Mouse (Mus musculus): ENCODE data around the gene Zfp219. TPM values are rescaled to one million over a fixed set of nuclear protein-coding genes. Genes with fewer than 3 reads are reported as not detected.

The Zfp219 gene
- polyA plus RNA-seq, 1 experiment from 2014 or later: 83.6 TPM

- Histone ChIP-seq H3K4me1 (replicated peaks) (peaks cover 55% of the 10 kb centered on the region), H3K27ac (peak overlapping the region; percentile 97), H3K4me3 (peak overlapping the region; percentile 82), H3K27me3 (ENCODE audit: insufficient read depth, poor library complexity, severe bottlenecking) (no peaks in the 10 kb centered on the region), H3K36me3 (peaks cover 34% of the 10 kb centered on the region), H3K9me3 (no peaks in the 10 kb centered on the region)
- DNase-seq (ENCODE audit: low spot score): peak; percentile 83
- WGBS: under 1% methylated on average over 27 of the region's 27 CpGs
These were observed 35.0 kb downstream of the Zfp219 start for GRCm38 (mm10) chr14:51985301-51986152.

GRCm38 (mm10) chr14:51984247-51985231 lies 36.0 kb downstream of the Zfp219 start, which contains the start of gene Arhgef40:
Gene Arhgef40, plus strand, starts transcription at chr14:51984719.
- Histone ChIP-seq H3K27ac (peak within 1 kb of the TSS; percentile 97), H3K4me1 (replicated peaks) (peaks cover 50% of the 10 kb centered on the region), H3K36me3 (peaks cover 24% of the 10 kb centered on the region), H3K9me3 (no peaks in the 10 kb centered on the region), H3K27me3 (ENCODE audit: insufficient read depth, poor library complexity, severe bottlenecking) (no peaks in the 10 kb centered on the region), H3K4me3 (peak within 1 kb of the TSS; percentile 82)
- WGBS: under 1% methylated on average over 71 of the region's 74 CpGs
- DNase-seq (ENCODE audit: low spot score): peak; percentile 85

GRCm38 (mm10) chr14:51983855-51984246 lies 36.7 kb downstream of the Zfp219 start:
- Histone ChIP-seq H3K27ac (peak overlapping the region; percentile 97), H3K9me3 (no peaks in the 10 kb centered on the region), H3K4me3 (peak overlapping the region; percentile 82), H3K27me3 (ENCODE audit: insufficient read depth, poor library complexity, severe bottlenecking) (no peaks in the 10 kb centered on the region), H3K36me3 (peaks cover 17% of the 10 kb centered on the region), H3K4me1 (replicated peaks) (peaks cover 43% of the 10 kb centered on the region)
- WGBS: 8% methylated on average over 10 of the region's 10 CpGs
- no peak for DNase-seq (ENCODE audit: low spot score)

- peaks cover 38% of the 10 kb centered on the region for H3K4me1 ChIP-seq (replicated peaks)
- peak overlapping the region; percentile 97; the same call in 1 of the 2 replicates for H3K27ac ChIP-seq
- no peaks in the 10 kb centered on the region for H3K27me3 ChIP-seq (ENCODE audit: insufficient read depth, poor library complexity, severe bottlenecking)
- peak overlapping the region; percentile 82; the same call in 1 of the 2 replicates for H3K4me3 ChIP-seq
- no peaks in the 10 kb centered on the region for H3K9me3 ChIP-seq
- peaks cover 11% of the 10 kb centered on the region for H3K36me3 ChIP-seq
- 61% methylated on average over 4 of the region's 4 CpGs for WGBS
- no peak for DNase-seq (ENCODE audit: low spot score)
These were observed 37.3 kb downstream of the Zfp219 start for GRCm38 (mm10) chr14:51983251-51983650.

GRCm38 (mm10) chr14:51979252-51979651 lies 41.3 kb downstream of the Zfp219 start:
- H3K27me3 ChIP-seq (ENCODE audit: insufficient read depth, poor library complexity, severe bottlenecking): no peaks in the 10 kb centered on the region
- H3K27ac ChIP-seq: no peak overlapping the region
- no peak overlapping the region for H3K4me3 ChIP-seq
- 89% methylated on average over 3 of the region's 3 CpGs for WGBS
- no peaks in the 10 kb centered on the region for H3K9me3 ChIP-seq
- H3K36me3 ChIP-seq: no peaks in the 10 kb centered on the region
- H3K4me1 ChIP-seq (replicated peaks): peaks cover 10% of the 10 kb centered on the region
- no peak for DNase-seq (ENCODE audit: low spot score)

GRCm38 (mm10) chr14:51967400-51967799 lies 53.1 kb downstream of the Zfp219 start:
- Histone ChIP-seq H3K9me3 (no peaks in the 10 kb centered on the region), H3K27me3 (ENCODE audit: insufficient read depth, poor library complexity, severe bottlenecking) (no peaks in the 10 kb centered on the region), H3K4me1 (replicated peaks) (no peaks in the 10 kb centered on the region), H3K27ac (no peak overlapping the region), H3K4me3 (no peak overlapping the region), H3K36me3 (no peaks in the 10 kb centered on the region)
- WGBS: 88% methylated on average over 3 of the region's 3 CpGs
- DNase-seq (ENCODE audit: low spot score): no peak

GRCm38 (mm10) chr14:51960316-51960715 lies 60.2 kb downstream of the Zfp219 start:
- Histone ChIP-seq H3K27me3 (ENCODE audit: insufficient read depth, poor library complexity, severe bottlenecking) (no peaks in the 10 kb centered on the region), H3K4me3 (no peak overlapping the region), H3K9me3 (0 out of 2 replicates have a peak, but pooled peaks cover 3% of the 10 kb centered on the region), H3K27ac (no peak overlapping the region), H3K36me3 (no peaks in the 10 kb centered on the region), H3K4me1 (replicated peaks) (no peaks in the 10 kb centered on the region)
- 94% methylated on average over 2 of the region's 2 CpGs for WGBS
- DNase-seq (ENCODE audit: low spot score): no peak

Other genes with a start within 250 kb of the Zfp219 start
- gene Ang4, start 247.1 kb downstream of the Zfp219 start, polyA plus RNA-seq (2016; fragmentation: Nextera tagmentation; extraction: Ambion mirVana): not detected in 2 replicates
- not detected in 2 replicates for gene AY358078, start 220.7 kb downstream of the Zfp219 start, polyA plus RNA-seq (2016; fragmentation: Nextera tagmentation; extraction: Ambion mirVana)
- not detected in 2 replicates for gene Ear6, start 167.0 kb downstream of the Zfp219 start, polyA plus RNA-seq (2016; fragmentation: Nextera tagmentation; extraction: Ambion mirVana)
- gene Mettl17, start 135.9 kb downstream of the Zfp219 start, polyA plus RNA-seq (2016; fragmentation: Nextera tagmentation; extraction: Ambion mirVana): 42.6 and 48.1 TPM in 2 replicates
- 0.46 and 0.99 TPM in 2 replicates for gene Slc39a2, start 127.8 kb downstream of the Zfp219 start, polyA plus RNA-seq (2016; fragmentation: Nextera tagmentation; extraction: Ambion mirVana)
- gene Ndrg2, start 106.6 kb downstream of the Zfp219 start, polyA plus RNA-seq (2016; fragmentation: Nextera tagmentation; extraction: Ambion mirVana): 10.0 and 16.1 TPM in 2 replicates
- gene Tppp2, start 102.3 kb downstream of the Zfp219 start, polyA plus RNA-seq (2016; fragmentation: Nextera tagmentation; extraction: Ambion mirVana): not detected in 2 replicates
- not detected in 2 replicates for gene Rnase13, start 98.0 kb downstream of the Zfp219 start, polyA plus RNA-seq (2016; fragmentation: Nextera tagmentation; extraction: Ambion mirVana)
- gene Arhgef40, start 36.0 kb downstream of the Zfp219 start, polyA plus RNA-seq (2016; fragmentation: Nextera tagmentation; extraction: Ambion mirVana): 100 and 106 TPM in 2 replicates
- 0.80 and 1.0 TPM in 2 replicates for gene Tmem253, start 5.1 kb downstream of the Zfp219 start, polyA plus RNA-seq (2016; fragmentation: Nextera tagmentation; extraction: Ambion mirVana)
- not detected in 2 replicates for gene Olfr221, start 21.7 kb upstream of the Zfp219 start, polyA plus RNA-seq (2016; fragmentation: Nextera tagmentation; extraction: Ambion mirVana)
- 754 and 887 TPM in 2 replicates for gene Hnrnpc, start 83.3 kb upstream of the Zfp219 start, polyA plus RNA-seq (2016; fragmentation: Nextera tagmentation; extraction: Ambion mirVana)
- 83.0 and 112 TPM in 2 replicates for gene Rpgrip1, start 90.0 kb upstream of the Zfp219 start, polyA plus RNA-seq (2016; fragmentation: Nextera tagmentation; extraction: Ambion mirVana)
- 60.2 and 82.3 TPM in 2 replicates for gene Supt16, start 176.7 kb upstream of the Zfp219 start, polyA plus RNA-seq (2016; fragmentation: Nextera tagmentation; extraction: Ambion mirVana)
- 38.7 and 44.5 TPM in 2 replicates for gene Chd8, start 237.0 kb upstream of the Zfp219 start, polyA plus RNA-seq (2016; fragmentation: Nextera tagmentation; extraction: Ambion mirVana)